Mouse (Mus musculus) E14TG2a.4 (cell line): ENCODE results near the gene Col6a1.

ENCODE experiments used
- CTCF ChIP-seq: conservative IDR thresholded peaks from 2 replicates; pipeline ENCODE4 v1.5.1; 2014; ENCODE audit warnings: low read length
- POU5F1 ChIP-seq: IDR thresholded peaks from 2 replicates; pipeline ENCODE4 v1.6.1; 2014; ENCODE audit warnings: low read length, borderline replicate concordance

- TF ChIP-seq POU5F1 (no peak), CTCF (no peak)
Observed at GRCm38 (mm10) chr10:76771624-76772023, 45.7 kb upstream of the Col6a1 start.
